8 mouse cellular contexts compared by ENCODE assay signal in genomic region chr17:24490399-24490798, GRCm38 (mm10). TPM values are rescaled to one million over a fixed set of nuclear protein-coding genes. Genes with fewer than 3 reads are reported as not detected.
DNase-seq lines count a peak whose midpoint lies in the region; ATAC-seq lines count a peak whose summit lies in the region.

No protein-coding gene starts in this region.

- H3K9ac ChIP-seq in hindbrain, embryonic 14.5 days = peak overlapping the region; percentile 92; the same call in 1 of the 2 replicates
- H3K9ac ChIP-seq in neural tube, embryonic 15.5 days (replicated peaks) = peak overlapping the region; percentile 98

- 56% methylated on average over 4 of the region's 4 CpGs for WGBS in hindbrain, embryonic 14.5 days
- WGBS in neural tube, embryonic 15.5 days = 68% methylated on average over 4 of the region's 4 CpGs

- ATAC-seq in hindbrain, embryonic 14.5 days (ENCODE audit: low FRiP score) = no peak
- ATAC-seq in neural tube, embryonic 15.5 days (ENCODE audit: low FRiP score) = no peak

- peak overlapping the region; percentile 81; the same call in 1 of the 2 replicates for H3K4me3 ChIP-seq in hindbrain, embryonic 14.5 days (replicated peaks; ENCODE audit: low read length)
- H3K4me3 ChIP-seq in neural tube, embryonic 15.5 days (replicated peaks) = peak overlapping the region; percentile 95

- no peaks in the 10 kb centered on the region for H3K9me3 ChIP-seq in hindbrain, embryonic 14.5 days (ENCODE audit: control insufficient read depth, low read length)
- H3K9me3 ChIP-seq in neural tube, embryonic 15.5 days (replicated peaks) = no peaks in the 10 kb centered on the region

- peaks cover 24% of the 10 kb centered on the region for H3K4me1 ChIP-seq in hindbrain, embryonic 14.5 days (replicated peaks; ENCODE audit: control insufficient read depth, insufficient read depth, low read length)
- H3K4me1 ChIP-seq in neural tube, embryonic 15.5 days = peaks cover 60% of the 10 kb centered on the region

- H3K4me2 ChIP-seq in hindbrain, embryonic 14.5 days (replicated peaks) = peak overlapping the region; percentile 90
- peak overlapping the region; percentile 87 for H3K4me2 ChIP-seq in neural tube, embryonic 15.5 days

- peak; percentile 42 for DNase-seq in embryo, embryonic 10 days (ENCODE audit: low spot score)
- no peak for DNase-seq in embryo, embryonic 9.5 days (ENCODE audit: extremely low spot score)
- peak; percentile 50 for DNase-seq in right cerebral cortex, adult 18-20 months
- no peak for DNase-seq in right cerebral cortex, postnatal 36 days (ENCODE audit: low spot score in 2 of 2)
- no peak for DNase-seq in hindbrain, embryonic 14.5 days (ENCODE audit: low spot score)
- no peak for DNase-seq in thymus, postnatal 25 days
- DNase-seq in natural killer cell, adult 2 months (ENCODE audit: low spot score in 2 of 2) = no peak

- no peaks in the 10 kb centered on the region for H3K36me3 ChIP-seq in hindbrain, embryonic 14.5 days (replicated peaks; ENCODE audit: control insufficient read depth, insufficient read depth)
- H3K36me3 ChIP-seq in neural tube, embryonic 15.5 days = no peaks in the 10 kb centered on the region

- H3K27me3 ChIP-seq in hindbrain, embryonic 14.5 days (ENCODE audit: control insufficient read depth, insufficient read depth, low read length) = no peaks in the 10 kb centered on the region
- no peaks in the 10 kb centered on the region for H3K27me3 ChIP-seq in neural tube, embryonic 15.5 days (replicated peaks)

- 0 out of 2 replicates have a peak overlapping the region, but pooled peaks have one; percentile 97 for H3K27ac ChIP-seq in hindbrain, embryonic 14.5 days
- H3K27ac ChIP-seq in neural tube, embryonic 15.5 days (replicated peaks) = peak overlapping the region; percentile 96

RNA-seq across cellular contexts. Expression of gene Caskin1, which starts 2.0 kb away (rescaled TPM):
- 45.7 and 46.8 TPM in 2 replicates for polyA plus RNA-seq in hindbrain, embryonic 14.5 days (2014; fragmentation: Nextera tagmentation; extraction: Ambion mirVana)
- polyA plus RNA-seq in neural tube, embryonic 15.5 days (2015; fragmentation: Nextera tagmentation; extraction: Ambion mirVana) = 42.7 and 53.4 TPM in 2 replicates

RNA-seq across cellular contexts. Expression of gene Mlst8, which starts 11.5 kb away (rescaled TPM):
- polyA plus RNA-seq in hindbrain, embryonic 14.5 days (2014; fragmentation: Nextera tagmentation; extraction: Ambion mirVana) = 30.2 and 31.1 TPM in 2 replicates
- 29.5 and 33.1 TPM in 2 replicates for polyA plus RNA-seq in neural tube, embryonic 15.5 days (2015; fragmentation: Nextera tagmentation; extraction: Ambion mirVana)

RNA-seq across cellular contexts. Expression of gene Bricd5, which starts 16.7 kb away (rescaled TPM):
- 0.75 TPM in 1 of 2 replicates, not detected in the other for polyA plus RNA-seq in hindbrain, embryonic 14.5 days (2014; fragmentation: Nextera tagmentation; extraction: Ambion mirVana)
- polyA plus RNA-seq in neural tube, embryonic 15.5 days (2015; fragmentation: Nextera tagmentation; extraction: Ambion mirVana) = 0.73 TPM in 1 of 2 replicates, not detected in the other

RNA-seq across cellular contexts. Expression of gene Pgp, which starts 20.2 kb away (rescaled TPM):
- 71.2 and 73.5 TPM in 2 replicates for polyA plus RNA-seq in hindbrain, embryonic 14.5 days (2014; fragmentation: Nextera tagmentation; extraction: Ambion mirVana)
- polyA plus RNA-seq in neural tube, embryonic 15.5 days (2015; fragmentation: Nextera tagmentation; extraction: Ambion mirVana) = 76.1 and 79.7 TPM in 2 replicates

RNA-seq across cellular contexts. Expression of gene E4f1, which starts 20.3 kb away (rescaled TPM):
- 20.6 and 25.8 TPM in 2 replicates for polyA plus RNA-seq in hindbrain, embryonic 14.5 days (2014; fragmentation: Nextera tagmentation; extraction: Ambion mirVana)
- polyA plus RNA-seq in neural tube, embryonic 15.5 days (2015; fragmentation: Nextera tagmentation; extraction: Ambion mirVana) = 46.3 and 49.5 TPM in 2 replicates

Comparison
In these comparisons a context has a peak if more than half of its experiments do, and no peak if none do; other contexts are left out.
1. DNase-seq: peak in embryo, embryonic 10 days (single experiment) and right cerebral cortex, adult 18-20 months (single experiment); none in embryo, embryonic 9.5 days (single experiment), right cerebral cortex, postnatal 36 days (0 of 2), hindbrain, embryonic 14.5 days (single experiment), thymus, postnatal 25 days (single experiment) and natural killer cell, adult 2 months (0 of 2).